Mouse (Mus musculus): Measurements from ENCODE around the gene Kctd21. TPM values are rescaled to one million over a fixed set of nuclear protein-coding genes. Genes with fewer than 3 reads are reported as not detected.

Gene Kctd21
- total and polyA plus RNA-seq, 3 experiments = 0.23 to 1.2 TPM; not detected in 1

GRCm38 (mm10) chr7:97298279-97298678, 33.8 kb upstream of the Kctd21 start:
- Histone ChIP-seq H3K4me1 (ENCODE audit: control insufficient read depth in 1 of 2, insufficient read depth in 2 of 2, low read length in 2 of 2) (peaks cover 5 to 14% of the 10 kb centered on the region in 2 experiments), H3K79me2 (ENCODE audit: control insufficient read depth, insufficient read depth, low read length, poor library complexity) (no peaks in the 10 kb centered on the region), H3K9ac (ENCODE audit: control insufficient read depth, low read depth, low read length, poor library complexity, severe bottlenecking) (no peak overlapping the region), H3K27ac (ENCODE audit: control insufficient read depth, low read depth, low read length) (no peak overlapping the region), H3K27me3 (ENCODE audit: control insufficient read depth in 1 of 2, insufficient read depth in 2 of 2, low read length in 2 of 2) (no peaks in the 10 kb centered on the region), H3K4me3 (ENCODE audit: control insufficient read depth in 1 of 2, insufficient read depth in 1 of 2, low read depth in 2 of 2, low read length in 2 of 2) (no peak overlapping the region), H3K9me3 (replicated peaks; ENCODE audit: insufficient read depth, low read length) (no peaks in the 10 kb centered on the region), H3K36me3 (ENCODE audit: control insufficient read depth in 1 of 2, insufficient read depth in 2 of 2, low read length in 2 of 2) (peaks cover 6 to 10% of the 10 kb centered on the region in 2 experiments)
- no peak for DNase-seq (ENCODE audit: low read depth, low spot score)
- TF ChIP-seq SMC3 (IDR thresholded peaks at IDR 0.05; ENCODE audit: low read depth, low read length) = no peak
- no peak for TF ChIP-seq TBP (IDR thresholded peaks at IDR 0.05; ENCODE audit: low read depth, low read length)
- TF ChIP-seq MXI1 (IDR thresholded peaks at IDR 0.05; ENCODE audit: low read depth, low read length) = no peak
- no peak for TF ChIP-seq MYC (IDR thresholded peaks at IDR 0.05; ENCODE audit: low read depth, low read length)
- no peak for TF ChIP-seq KAT2A (conservative IDR thresholded peaks at IDR 0.05; ENCODE audit: low read depth, low read length)
- no peak for TF ChIP-seq MEF2A (IDR thresholded peaks at IDR 0.05; ENCODE audit: extremely low read depth, insufficient replicate concordance, low read depth, low read length, poor library complexity, severe bottlenecking)
- no peak for TF ChIP-seq RAD21 (IDR thresholded peaks at IDR 0.05; ENCODE audit: low read depth, low read length)
- TF ChIP-seq USF2 (IDR thresholded peaks at IDR 0.05; ENCODE audit: borderline replicate concordance in 1 of 2, insufficient read depth in 1 of 2, low read depth in 1 of 2, low read length in 2 of 2) = no peak
- no peak for TF ChIP-seq POLR2AphosphoS2 (IDR thresholded peaks at IDR 0.05; ENCODE audit: low read length)
- no peak for TF ChIP-seq EP300 (IDR thresholded peaks at IDR 0.05; ENCODE audit: low read depth in 1 of 2, low read length in 2 of 2)
- no peak for TF ChIP-seq UBTF (IDR thresholded peaks at IDR 0.05; ENCODE audit: borderline replicate concordance, insufficient read depth, low read depth, low read length)
- TF ChIP-seq JUND (IDR thresholded peaks at IDR 0.05; ENCODE audit: low read depth, low read length) = no peak
- no peak for TF ChIP-seq GATA1 (IDR thresholded peaks at IDR 0.05; ENCODE audit: low read depth, low read length)
- TF ChIP-seq MAFK (IDR thresholded peaks at IDR 0.05; ENCODE audit: borderline replicate concordance, low read depth, low read length) = no peak
- no peak for TF ChIP-seq CHD1 (IDR thresholded peaks at IDR 0.05; ENCODE audit: low read depth, low read length)
- TF ChIP-seq POLR2A (IDR thresholded peaks at IDR 0.05; ENCODE audit: control insufficient read depth in 1 of 2, insufficient read depth in 1 of 2, low read depth in 1 of 2, low read length in 2 of 2, poor library complexity in 1 of 2) = no peak
- no peak for TF ChIP-seq HCFC1 (IDR thresholded peaks at IDR 0.05; ENCODE audit: low read depth, low read length)
- TF ChIP-seq ZKSCAN1 (IDR thresholded peaks at IDR 0.05; ENCODE audit: low read depth, low read length) = no peak
- no peak for TF ChIP-seq E2F4 (IDR thresholded peaks at IDR 0.05; ENCODE audit: borderline replicate concordance, low read depth, low read length)
- TF ChIP-seq CTCF (IDR thresholded peaks at IDR 0.05 in 2 of 3, conservative IDR thresholded peaks at IDR 0.05 in 1 of 3; ENCODE audit: control insufficient read depth in 1 of 3, insufficient read depth in 1 of 3, low read depth in 2 of 3, low read length in 3 of 3, poor library complexity in 1 of 3, severe bottlenecking in 1 of 3) = no peak

- Histone ChIP-seq H3K9ac (ENCODE audit: control insufficient read depth, low read depth, low read length, poor library complexity, severe bottlenecking) (no peak overlapping the region), H3K36me3 (ENCODE audit: control insufficient read depth in 1 of 2, insufficient read depth in 2 of 2, low read length in 2 of 2) (peaks cover 6 to 10% of the 10 kb centered on the region in 2 experiments), H3K27ac (ENCODE audit: control insufficient read depth, low read depth, low read length) (no peak overlapping the region), H3K79me2 (ENCODE audit: control insufficient read depth, insufficient read depth, low read length, poor library complexity) (no peaks in the 10 kb centered on the region), H3K4me1 (ENCODE audit: control insufficient read depth in 1 of 2, insufficient read depth in 2 of 2, low read length in 2 of 2) (peaks cover 5 to 14% of the 10 kb centered on the region in 2 experiments), H3K4me3 (ENCODE audit: control insufficient read depth in 1 of 2, insufficient read depth in 1 of 2, low read depth in 2 of 2, low read length in 2 of 2) (no peak overlapping the region), H3K9me3 (replicated peaks; ENCODE audit: insufficient read depth, low read length) (no peaks in the 10 kb centered on the region), H3K27me3 (ENCODE audit: control insufficient read depth in 1 of 2, insufficient read depth in 2 of 2, low read length in 2 of 2) (no peaks in the 10 kb centered on the region)
- no peak for DNase-seq (ENCODE audit: low read depth, low spot score)
- TF ChIP-seq CTCF (IDR thresholded peaks at IDR 0.05 in 2 of 3, conservative IDR thresholded peaks at IDR 0.05 in 1 of 3; ENCODE audit: control insufficient read depth in 1 of 3, insufficient read depth in 1 of 3, low read depth in 2 of 3, low read length in 3 of 3, poor library complexity in 1 of 3, severe bottlenecking in 1 of 3) (no peak), E2F4 (IDR thresholded peaks at IDR 0.05; ENCODE audit: borderline replicate concordance, low read depth, low read length) (no peak), MAFK (IDR thresholded peaks at IDR 0.05; ENCODE audit: borderline replicate concordance, low read depth, low read length) (no peak), ZKSCAN1 (IDR thresholded peaks at IDR 0.05; ENCODE audit: low read depth, low read length) (no peak)
These were observed 33.2 kb upstream of the Kctd21 start for GRCm38 (mm10) chr7:97298943-97299342.
